11 mouse cellular contexts compared by ENCODE assay signal in genomic region chr5:118259152-118259551, GRCm38 (mm10). TPM values are rescaled to one million over a fixed set of nuclear protein-coding genes. Genes with fewer than 3 reads are reported as not detected.
DNase-seq lines count a peak whose midpoint lies in the region; ATAC-seq lines count a peak whose summit lies in the region.
"Had no signal": no experiment of that assay in that cellular context is flagged by ENCODE, and none has a peak within 500 bp of the region (broad histone marks: within the 10 kb centered on the region; RNA-seq: fewer than 3 reads in every experiment).

No protein-coding gene starts in this region.

- H3K36me3 ChIP-seq in forebrain, embryonic 16.5 days (ENCODE audit: control insufficient read depth, insufficient read depth) = peaks cover 24% of the 10 kb centered on the region

- no peaks in the 10 kb centered on the region for H3K27me3 ChIP-seq in forebrain, embryonic 16.5 days (replicated peaks; ENCODE audit: control insufficient read depth, insufficient read depth, low read length)
- H3K27me3 ChIP-seq: intestine, embryonic 15.5 days; neural tube, embryonic 15.5 days had no signal

- H3K9me3 ChIP-seq in forebrain, embryonic 16.5 days (ENCODE audit: control insufficient read depth, low read length) = no peaks in the 10 kb centered on the region
- H3K9me3 ChIP-seq: intestine, embryonic 15.5 days; neural tube, embryonic 15.5 days had no signal

- no peak overlapping the region for H3K4me3 ChIP-seq in forebrain, embryonic 16.5 days (replicated peaks; ENCODE audit: low read length)
- H3K4me3 ChIP-seq: intestine, embryonic 15.5 days; neural tube, embryonic 15.5 days had no signal

- 44% methylated on average over 6 of the region's 6 CpGs for WGBS in forebrain, embryonic 16.5 days

- no peak for DNase-seq in cerebellum, adult 11 months
- DNase-seq in kidney, postnatal 36 days = peak; percentile 23 to 27
- DNase-seq in kidney, postnatal 10 days = no peak
- DNase-seq in 3T3-L1 (ENCODE audit: low read depth, low spot score) = peak; percentile 19
- no peak for DNase-seq in thymus, postnatal 14 days
- DNase-seq in adipocyte (ENCODE audit: low spot score) = no peak
- DNase-seq: gastrocnemius, postnatal 14 days had no signal

- no peak overlapping the region for H3K9ac ChIP-seq in forebrain, embryonic 16.5 days (replicated peaks; ENCODE audit: low read depth, low read length)
- H3K9ac ChIP-seq: intestine, embryonic 15.5 days; neural tube, embryonic 15.5 days had no signal

- H3K4me1 ChIP-seq in forebrain, embryonic 16.5 days (replicated peaks; ENCODE audit: control insufficient read depth, insufficient read depth, low read length) = peaks cover 2% of the 10 kb centered on the region; the same call in 1 of the 2 replicates
- H3K4me1 ChIP-seq: intestine, embryonic 15.5 days had no signal

- no peak overlapping the region for H3K4me2 ChIP-seq in forebrain, embryonic 16.5 days (ENCODE audit: low read length)
- H3K4me2 ChIP-seq: intestine, embryonic 15.5 days; neural tube, embryonic 15.5 days had no signal

- H3K27ac ChIP-seq in forebrain, embryonic 16.5 days (ENCODE audit: low read length) = no peak overlapping the region
- H3K27ac ChIP-seq: intestine, embryonic 15.5 days; neural tube, embryonic 15.5 days had no signal

- ATAC-seq in cerebellum, adult (ENCODE audit: insufficient number of reproducible peaks, low FRiP score, low TSS enrichment) = 0 out of 2 replicates have a peak, but pooled peaks have one; percentile 49
- ATAC-seq in forebrain, embryonic 16.5 days = peak; percentile 18; the same call in 1 of the 2 replicates
- ATAC-seq: intestine, embryonic 15.5 days had no signal

RNA-seq across cellular contexts. Expression of gene 2410131K14Rik, which starts 14.1 kb away (rescaled TPM):
- 17.8 and 18.6 TPM in 2 replicates for polyA plus RNA-seq in forebrain, embryonic 16.5 days (2015; fragmentation: Nextera tagmentation; extraction: Ambion mirVana)

RNA-seq across cellular contexts. Expression of gene Rnft2, which starts 14.2 kb away (rescaled TPM):
- 9.4 and 11.1 TPM in 2 replicates for polyA plus RNA-seq in forebrain, embryonic 16.5 days (2015; fragmentation: Nextera tagmentation; extraction: Ambion mirVana)

Comparison
In these comparisons a context has a peak if more than half of its experiments do, and no peak if none do; other contexts are left out.
1. DNase-seq: peak in kidney, postnatal 36 days (2 of 2) and 3T3-L1 (single experiment); none in cerebellum, adult 11 months (single experiment), kidney, postnatal 10 days (single experiment), thymus, postnatal 14 days (single experiment) and adipocyte (single experiment).